Mouse (Mus musculus) midbrain, embryonic 15.5 days (tissue): ENCODE data around the gene Mylk2. TPM values are rescaled to one million over a fixed set of nuclear protein-coding genes. Genes with fewer than 3 reads are reported as not detected.
A peak's percentile ranks its signal among the peaks of the same experiment; 100 is the strongest.

Experiments
- ATAC-seq: fragments of 200-750 bp; cut with Nextera tagmentation; replicated peaks from 2 replicates; pipeline ENCODE4 v1.8.0; 2017; ENCODE audit warnings: moderate TSS enrichment
- H3K27ac ChIP-seq: fragments of 300-500 bp; sonication (generic); 2 replicates; pipeline ENCODE4 v1.5.1; 2015; ENCODE audit warnings: mild to moderate bottlenecking, inconsistent platforms
- H3K27me3 ChIP-seq: fragments of 300-500 bp; sonication (generic); replicated peaks from 2 replicates; pipeline ENCODE4 v1.6.1; 2015; ENCODE audit warnings: inconsistent platforms
- H3K36me3 ChIP-seq: fragments of 300-500 bp; sonication (generic); replicated peaks from 2 replicates; pipeline ENCODE4 v1.6.1; 2015; ENCODE audit warnings: inconsistent platforms
- H3K4me1 ChIP-seq: fragments of 300-500 bp; sonication (generic); 2 replicates; pipeline ENCODE4 v1.6.1; 2015; ENCODE audit warnings: inconsistent platforms
- H3K4me2 ChIP-seq: fragments of 300-500 bp; sonication (generic); 2 replicates; pipeline ENCODE4 v1.6.1; 2015; ENCODE audit warnings: inconsistent platforms, mild to moderate bottlenecking, moderate library complexity
- H3K4me3 ChIP-seq: fragments of 300-500 bp; sonication (generic); 2 replicates; pipeline ENCODE4 v1.5.1; 2015; ENCODE audit warnings: mild to moderate bottlenecking, inconsistent platforms
- H3K9ac ChIP-seq: fragments of 300-500 bp; sonication (generic); 2 replicates; pipeline ENCODE4 v1.6.1; 2015; ENCODE audit warnings: mild to moderate bottlenecking, inconsistent platforms
- H3K9me3 ChIP-seq: fragments of 300-500 bp; sonication (generic); 2 replicates; pipeline ENCODE4 v1.6.1; 2016; ENCODE audit warnings: inconsistent platforms
- WGBS: fragments of 180-500 bp; shearing (Covaris S2); methylation state at CpG from one replicate; pipeline ENCODE4 v1.1.7; 2015; ENCODE audit warnings: mixed read lengths; 5-methylcytosine and 5-hydroxymethylcytosine counted together
- polyA plus RNA-seq: library from polyadenylated mRNA; unstranded; fragments of >200 nt; fragmentation: Nextera tagmentation; extraction: Ambion mirVana; gene quantifications from 2 replicates; pipeline ENCODE4 v1.2.1, GENCODE M21; 2015

The Mylk2 gene
- polyA plus RNA-seq, 1 experiment from 2014 or later: not detected

DNA sequence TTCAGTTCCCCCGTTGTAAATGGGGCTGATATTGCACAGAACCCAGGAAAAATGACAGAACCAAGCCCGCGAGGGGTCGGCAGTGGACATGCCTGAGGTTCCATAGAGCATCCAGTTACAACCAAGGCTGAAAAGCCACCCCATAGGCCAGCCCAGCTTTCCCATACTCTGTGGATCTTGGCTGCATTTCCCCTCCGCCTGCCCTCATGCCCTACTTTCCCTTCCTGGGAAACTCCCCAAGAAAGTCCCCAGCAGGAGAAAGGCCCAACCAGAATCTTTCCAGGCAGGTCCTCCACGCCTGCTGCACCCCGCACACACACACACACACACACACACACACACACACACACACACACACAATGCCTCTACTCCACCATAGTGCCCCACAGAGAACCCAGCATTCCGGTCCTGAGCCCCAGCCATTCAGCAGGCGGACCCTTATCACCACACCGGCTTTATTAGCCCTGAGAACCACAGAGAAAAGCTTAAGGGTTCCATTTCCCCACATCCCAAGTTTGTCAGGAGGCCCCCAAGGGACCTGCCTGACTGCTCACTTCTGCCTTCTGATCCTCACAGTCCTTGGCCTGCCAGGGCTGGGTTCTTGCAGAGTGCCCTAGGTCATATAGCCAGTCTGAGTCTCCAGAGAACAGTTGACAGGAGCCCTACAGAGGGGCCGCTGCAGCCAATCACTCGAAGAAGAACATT lies 20.5 kb downstream of the Mylk2 start:
- Histone ChIP-seq H3K9ac (no peak overlapping the region), H3K9me3 (no peaks in the 10 kb centered on the region), H3K4me3 (no peak overlapping the region), H3K36me3 (no peaks in the 10 kb centered on the region), H3K4me2 (no peak overlapping the region), H3K27ac (no peak overlapping the region), H3K27me3 (0 out of 2 replicates have a peak, but pooled peaks cover 1% of the 10 kb centered on the region), H3K4me1 (no peaks in the 10 kb centered on the region)
- WGBS: 77% methylated on average over 12 of the region's 12 CpGs
- ATAC-seq: no peak

DNA sequence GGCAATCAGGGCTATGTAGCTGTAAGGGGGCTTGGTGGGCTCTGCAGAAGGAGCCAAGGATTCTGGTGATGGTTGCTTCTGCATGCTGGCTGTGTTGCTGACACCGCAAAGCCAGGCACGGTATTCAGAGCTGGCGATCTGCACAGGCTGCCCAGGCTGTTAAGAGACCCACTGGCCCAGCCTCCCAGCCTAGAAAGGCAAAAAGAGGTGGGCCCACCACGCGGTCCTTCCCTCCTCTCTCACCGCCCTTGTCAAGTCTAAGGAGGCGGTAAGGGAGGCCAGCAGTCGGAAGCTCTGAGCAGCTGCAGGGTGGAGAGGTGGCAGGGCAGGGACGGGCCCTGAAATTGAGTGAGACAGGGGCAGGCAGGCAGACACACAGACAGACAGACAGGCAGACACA lies 21.9 kb downstream of the Mylk2 start, which contains the start of gene Foxs1:
Gene Foxs1, minus strand, starts transcription at position 161 of the 400 bp plus-strand sequence.
- Histone ChIP-seq H3K27ac (no peak within 1 kb of the TSS), H3K9me3 (no peaks in the 10 kb centered on the region), H3K4me2 (no peak within 1 kb of the TSS), H3K4me1 (no peaks in the 10 kb centered on the region), H3K4me3 (no peak within 1 kb of the TSS), H3K9ac (no peak within 1 kb of the TSS), H3K27me3 (0 out of 2 replicates have a peak, but pooled peaks cover 3% of the 10 kb centered on the region), H3K36me3 (no peaks in the 10 kb centered on the region)
- WGBS: 37% methylated on average over 9 of the region's 9 CpGs
- no peak for ATAC-seq

DNA sequence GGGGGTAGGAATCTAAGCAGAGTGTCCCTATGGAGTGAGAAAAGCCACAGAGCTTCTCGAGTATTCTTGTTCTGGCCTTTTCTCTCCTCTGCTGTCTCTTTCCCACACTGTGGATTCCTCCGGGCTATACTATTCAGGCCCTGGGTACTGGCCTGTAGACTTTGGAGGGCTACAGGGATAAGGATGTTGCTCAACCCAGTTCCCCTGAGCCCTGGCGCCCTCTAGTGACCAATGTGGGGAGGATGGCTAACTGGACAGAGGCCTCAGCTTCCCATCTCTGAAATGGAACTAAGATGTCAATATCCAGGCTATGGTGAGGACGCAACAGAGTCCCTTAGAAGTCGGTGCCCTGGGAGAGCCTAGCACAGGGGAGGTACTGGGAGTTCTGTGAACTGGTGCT lies 22.5 kb downstream of the Mylk2 start:
- Histone ChIP-seq H3K27me3 (0 out of 2 replicates have a peak, but pooled peaks cover 3% of the 10 kb centered on the region), H3K36me3 (no peaks in the 10 kb centered on the region), H3K9me3 (no peaks in the 10 kb centered on the region), H3K9ac (no peak overlapping the region), H3K4me1 (no peaks in the 10 kb centered on the region), H3K27ac (no peak overlapping the region), H3K4me3 (no peak overlapping the region), H3K4me2 (no peak overlapping the region)
- WGBS: 34% methylated on average over 5 of the region's 5 CpGs
- no peak for ATAC-seq

DNA sequence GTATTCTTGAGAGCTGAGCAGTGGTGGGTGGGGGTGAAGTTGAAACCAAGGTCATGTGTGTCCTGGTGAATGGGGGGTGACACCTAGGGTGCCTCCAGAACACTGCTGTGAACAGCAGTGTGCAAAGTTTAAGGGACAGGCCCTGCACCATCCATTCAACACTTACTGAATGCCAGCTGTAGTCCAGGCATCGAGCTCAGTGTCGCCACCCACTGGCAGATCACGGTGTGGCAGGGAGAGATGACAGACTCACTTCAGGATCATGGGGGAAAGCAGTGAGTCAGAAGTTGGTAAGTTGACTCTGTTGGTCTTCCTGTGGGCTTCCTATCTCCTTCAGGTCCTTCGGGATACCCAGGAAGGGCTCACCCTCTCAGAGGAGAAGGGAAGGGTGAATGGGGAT lies 28.7 kb downstream of the Mylk2 start:
- Histone ChIP-seq H3K9ac (no peak overlapping the region), H3K9me3 (no peaks in the 10 kb centered on the region), H3K4me2 (no peak overlapping the region), H3K36me3 (no peaks in the 10 kb centered on the region), H3K4me3 (no peak overlapping the region), H3K27ac (no peak overlapping the region), H3K4me1 (peaks cover 14% of the 10 kb centered on the region), H3K27me3 (peaks cover 43% of the 10 kb centered on the region)
- 15% methylated on average over 4 of the region's 4 CpGs for whole genome bisulfite sequencing
- no peak for ATAC-seq

DNA sequence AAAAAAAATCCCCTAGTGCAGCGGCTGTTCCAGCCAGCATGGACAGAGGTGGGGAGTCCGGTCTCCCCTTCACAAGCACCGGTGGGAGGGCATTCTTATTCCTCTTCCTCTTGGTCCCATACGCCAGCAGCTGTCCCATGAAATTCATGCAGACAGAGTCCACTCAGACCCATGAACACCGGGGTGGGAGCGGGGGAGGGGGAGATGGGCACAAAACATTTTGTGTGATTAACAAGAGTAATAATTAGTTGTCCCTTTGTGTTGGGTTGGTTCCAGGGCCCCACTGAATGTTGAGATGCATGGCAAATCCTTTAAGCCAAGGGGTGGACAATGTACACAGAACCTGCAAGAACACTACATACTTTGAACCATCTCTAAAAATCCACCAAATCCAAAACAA lies 30.0 kb downstream of the Mylk2 start:
- peaks cover 55% of the 10 kb centered on the region for H3K27me3 ChIP-seq
- no peak overlapping the region for H3K4me2 ChIP-seq
- no peaks in the 10 kb centered on the region for H3K9me3 ChIP-seq
- no peak overlapping the region for H3K27ac ChIP-seq
- H3K4me3 ChIP-seq: no peak overlapping the region
- no peak for ATAC-seq
- H3K9ac ChIP-seq: no peak overlapping the region
- H3K36me3 ChIP-seq: no peaks in the 10 kb centered on the region
- H3K4me1 ChIP-seq: peaks cover 14% of the 10 kb centered on the region
- WGBS: 75% methylated on average over 6 of the region's 6 CpGs

DNA sequence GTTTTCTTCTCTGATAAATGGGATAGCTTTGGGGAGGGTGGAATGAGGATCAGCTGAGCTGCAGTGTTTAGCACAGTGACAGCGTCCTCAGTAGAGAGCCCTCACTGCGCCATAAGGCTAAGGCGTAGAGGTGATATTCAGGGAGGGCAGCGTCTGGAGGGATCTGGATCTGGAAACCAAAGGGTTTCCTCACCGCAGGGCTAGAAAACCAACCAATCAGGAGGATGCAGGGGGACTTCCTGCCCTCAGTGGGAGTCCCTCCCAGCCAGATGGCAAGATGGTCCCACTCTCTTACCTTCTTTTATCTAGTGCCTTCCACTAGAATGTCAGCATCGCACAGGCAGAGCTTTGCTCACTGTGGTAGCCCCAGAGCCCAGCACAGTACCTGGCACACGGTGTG lies 30.6 kb downstream of the Mylk2 start:
- H3K4me2 ChIP-seq: no peak overlapping the region
- peaks cover 52% of the 10 kb centered on the region for H3K27me3 ChIP-seq
- WGBS: 33% methylated on average over 7 of the region's 7 CpGs
- no peaks in the 10 kb centered on the region for H3K36me3 ChIP-seq
- H3K9me3 ChIP-seq: no peaks in the 10 kb centered on the region
- 0 out of 2 replicates have a peak, but pooled peaks have one; percentile 8 for ATAC-seq
- H3K27ac ChIP-seq: no peak overlapping the region
- H3K4me3 ChIP-seq: no peak overlapping the region
- peaks cover 14% of the 10 kb centered on the region for H3K4me1 ChIP-seq
- no peak overlapping the region for H3K9ac ChIP-seq

DNA sequence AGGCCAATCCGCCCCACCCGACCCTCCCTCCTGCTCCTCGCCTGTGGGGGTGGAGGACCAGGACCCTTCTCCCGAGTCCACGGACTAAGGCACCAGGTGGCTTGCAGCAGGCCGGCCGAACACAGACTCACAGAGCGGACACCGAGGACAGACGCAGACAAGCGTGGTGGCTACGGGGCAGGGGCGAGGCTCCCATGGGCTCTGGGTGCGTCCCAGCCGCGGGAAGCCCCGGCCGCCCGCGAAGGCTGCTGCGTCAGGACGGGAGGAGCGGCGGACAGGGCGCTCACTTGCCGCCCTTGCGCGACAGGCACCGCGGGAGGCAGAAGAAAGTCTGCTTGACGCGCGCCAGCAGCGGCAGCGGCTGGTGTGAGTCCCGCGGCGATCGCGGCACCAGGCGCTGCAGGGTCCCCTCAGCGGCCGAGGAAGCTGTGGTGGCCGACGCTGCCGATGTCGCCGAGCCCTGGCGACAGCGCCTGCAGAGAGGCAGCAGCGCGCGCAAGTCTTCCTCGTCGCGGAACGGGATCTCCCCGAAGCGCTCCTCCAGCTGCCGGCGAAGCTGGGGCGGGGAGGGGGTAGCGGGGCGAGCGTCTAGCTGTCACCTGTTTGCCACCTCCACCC lies 31.9 kb downstream of the Mylk2 start:
- ATAC-seq: peak; percentile 32; the same call in 1 of the 2 replicates
- peaks cover 52% of the 10 kb centered on the region for H3K27me3 ChIP-seq

DNA sequence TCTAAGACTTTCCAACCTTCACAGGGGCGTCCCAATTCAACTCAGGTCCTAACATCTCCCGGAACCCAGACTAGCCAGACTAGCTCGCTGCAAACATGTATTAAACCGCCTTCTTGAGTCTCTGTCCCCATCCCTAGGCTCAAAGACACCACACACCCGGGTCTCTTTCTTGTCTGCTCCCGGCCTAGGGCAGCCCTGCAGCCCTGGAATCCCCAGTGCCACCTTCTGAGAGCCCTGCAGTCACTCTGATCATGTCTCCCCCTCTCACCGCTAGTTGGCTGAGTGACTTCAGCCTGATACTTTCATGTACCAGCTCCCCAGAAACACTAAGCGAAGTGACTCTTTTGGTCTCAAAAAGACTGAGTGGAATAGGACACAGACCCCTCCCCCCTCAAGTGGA lies 32.4 kb downstream of the Mylk2 start:
- 4% methylated on average over 8 of the region's 8 CpGs for WGBS
- H3K36me3 ChIP-seq: no peaks in the 10 kb centered on the region
- no peak overlapping the region for H3K27ac ChIP-seq
- 0 out of 2 replicates have a peak overlapping the region, but pooled peaks have one; percentile 43 for H3K9ac ChIP-seq
- peak; percentile 37; the same call in 1 of the 2 replicates for ATAC-seq
- peaks cover 52% of the 10 kb centered on the region for H3K27me3 ChIP-seq
- H3K9me3 ChIP-seq: no peaks in the 10 kb centered on the region
- H3K4me3 ChIP-seq: peak overlapping the region; percentile 47
- peak overlapping the region; percentile 97 for H3K4me2 ChIP-seq
- peaks cover 14% of the 10 kb centered on the region for H3K4me1 ChIP-seq

More for the DNA sequence above, 31.9 kb downstream of the Mylk2 start:
- Histone ChIP-seq H3K4me2 (peak overlapping the region; percentile 97), H3K36me3 (no peaks in the 10 kb centered on the region), H3K9ac (peak overlapping the region; percentile 43), H3K9me3 (no peaks in the 10 kb centered on the region), H3K4me3 (peak overlapping the region; percentile 47), H3K4me1 (peaks cover 14% of the 10 kb centered on the region), H3K27ac (no peak overlapping the region)
- 1% methylated on average over 64 of the region's 65 CpGs for WGBS

DNA sequence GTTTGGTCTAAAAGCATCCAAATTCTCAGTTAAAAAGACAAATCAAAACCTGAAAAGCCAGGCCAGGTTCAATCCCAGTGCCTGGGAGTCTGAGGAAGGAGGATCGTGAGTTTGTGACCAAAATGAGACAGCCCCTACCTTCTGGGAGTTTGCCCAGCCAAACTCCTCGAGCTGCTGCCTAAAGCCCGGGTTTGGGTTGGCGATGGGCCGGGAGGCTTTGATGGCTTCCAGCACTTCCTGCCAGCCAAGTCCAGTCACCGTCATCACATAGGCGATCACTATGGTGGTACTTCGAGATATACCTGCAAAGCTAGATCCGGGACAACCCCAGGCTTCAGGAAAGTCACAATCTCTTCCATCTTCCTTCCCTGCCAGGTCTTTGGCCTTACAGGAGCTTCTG lies 32.9 kb downstream of the Mylk2 start:
- no peak overlapping the region for H3K9ac ChIP-seq
- no peak overlapping the region for H3K4me3 ChIP-seq
- H3K9me3 ChIP-seq: no peaks in the 10 kb centered on the region
- 59% methylated on average over 9 of the region's 9 CpGs for WGBS
- H3K36me3 ChIP-seq: no peaks in the 10 kb centered on the region
- ATAC-seq: no peak
- no peak overlapping the region for H3K27ac ChIP-seq
- H3K4me2 ChIP-seq: no peak overlapping the region
- peaks cover 14% of the 10 kb centered on the region for H3K4me1 ChIP-seq
- H3K27me3 ChIP-seq: peaks cover 52% of the 10 kb centered on the region

DNA sequence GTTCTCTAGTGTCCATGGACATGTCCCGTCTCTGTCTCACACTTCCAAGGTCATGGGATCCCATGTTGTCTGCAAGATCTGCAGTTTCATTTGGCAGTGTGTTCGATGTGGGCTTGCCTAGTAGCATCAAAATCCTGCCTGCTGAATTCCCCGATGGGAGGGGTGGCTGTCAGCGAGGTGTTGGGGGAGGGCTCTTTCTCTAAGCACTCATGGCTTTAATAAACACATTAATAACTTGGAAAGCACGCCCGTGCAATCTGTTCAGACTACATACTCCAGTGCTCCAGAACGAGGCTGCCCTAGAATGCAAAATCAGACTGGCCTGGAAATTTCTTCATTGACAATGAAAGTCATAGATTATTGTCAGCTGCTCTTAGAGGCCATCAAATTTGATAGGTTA lies 35.9 kb downstream of the Mylk2 start:
- ATAC-seq: no peak
- no peak overlapping the region for H3K4me2 ChIP-seq

DNA sequence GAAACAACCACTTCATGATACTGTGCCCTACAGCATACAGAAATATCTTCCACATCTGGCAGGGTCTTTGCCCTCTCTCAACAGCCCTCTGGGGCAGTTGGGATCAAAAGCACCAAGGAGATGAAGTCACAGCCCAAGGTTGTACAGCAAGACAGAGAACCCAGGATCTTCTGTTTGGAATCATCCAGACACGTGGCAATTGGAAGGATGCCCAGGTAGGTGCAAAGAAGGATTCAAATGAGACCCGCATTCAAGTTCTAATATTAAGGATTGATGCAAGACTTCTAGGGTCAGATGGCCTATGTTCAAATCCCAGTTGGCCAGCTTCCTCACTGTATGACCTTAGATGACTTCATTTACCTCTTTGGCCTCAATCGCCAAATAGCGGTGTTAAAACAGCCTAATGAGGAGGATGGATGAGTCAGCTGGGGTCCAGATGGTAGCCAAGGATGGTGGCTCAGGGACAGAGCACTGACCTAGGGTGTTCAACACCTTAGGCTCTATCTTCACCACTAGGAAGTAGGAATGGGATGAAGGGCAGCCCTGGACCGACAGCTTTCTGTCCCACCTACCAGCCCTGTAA lies 37.4 kb downstream of the Mylk2 start:
- no peak overlapping the region for H3K4me2 ChIP-seq
- H3K9me3 ChIP-seq: no peaks in the 10 kb centered on the region
- no peak overlapping the region for H3K27ac ChIP-seq
- no peak overlapping the region for H3K9ac ChIP-seq
- 88% methylated on average over 5 of the region's 5 CpGs for WGBS
- no peak overlapping the region for H3K4me3 ChIP-seq
- peaks cover 25% of the 10 kb centered on the region for H3K27me3 ChIP-seq
- ATAC-seq: no peak
- peaks cover 23% of the 10 kb centered on the region for H3K4me1 ChIP-seq
- no peaks in the 10 kb centered on the region for H3K36me3 ChIP-seq

More for the DNA sequence above, 35.9 kb downstream of the Mylk2 start:
- H3K4me3 ChIP-seq: no peak overlapping the region
- no peak overlapping the region for H3K27ac ChIP-seq
- no peaks in the 10 kb centered on the region for H3K9me3 ChIP-seq
- H3K9ac ChIP-seq: no peak overlapping the region
- WGBS: 58% methylated on average over 7 of the region's 7 CpGs
- peaks cover 26% of the 10 kb centered on the region for H3K4me1 ChIP-seq
- H3K36me3 ChIP-seq: no peaks in the 10 kb centered on the region
- peaks cover 39% of the 10 kb centered on the region for H3K27me3 ChIP-seq

DNA sequence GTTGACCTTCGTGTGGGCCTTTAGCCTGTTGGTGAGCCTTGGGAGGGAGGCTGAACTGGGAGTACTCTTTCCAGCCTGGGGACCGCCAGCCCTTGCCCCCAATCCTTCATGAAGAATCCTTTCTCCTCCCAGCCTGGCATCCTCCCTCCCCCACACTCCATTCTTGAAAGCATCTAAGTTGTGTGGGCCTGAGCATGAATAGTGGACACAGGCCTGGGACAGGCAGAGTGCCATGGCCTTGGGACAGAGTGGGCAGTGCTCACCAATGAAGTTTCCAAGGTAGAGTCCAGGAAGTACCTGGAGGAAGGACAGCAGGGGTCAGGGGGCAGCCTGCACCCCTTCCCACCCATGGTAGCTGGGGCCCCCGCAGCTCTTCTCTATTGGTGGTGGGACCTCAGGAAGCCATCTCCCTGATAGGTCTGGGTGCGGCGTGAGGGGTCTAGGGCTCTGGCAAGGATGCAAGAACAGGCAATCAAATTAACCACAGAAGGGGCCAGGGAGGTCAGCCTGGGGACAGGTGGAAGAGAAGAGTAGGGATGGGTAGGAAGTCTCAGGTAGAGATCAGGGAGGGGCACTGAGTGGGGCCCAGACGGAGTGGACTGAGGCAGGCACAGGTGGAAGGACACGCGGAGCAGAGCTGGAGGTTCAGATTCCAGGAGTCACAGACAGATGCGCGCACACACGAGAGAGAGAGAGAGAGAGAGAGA lies 39.4 kb downstream of the Mylk2 start:
- Histone ChIP-seq H3K27me3 (peaks cover 5% of the 10 kb centered on the region; the same call in 1 of the 2 replicates), H3K4me3 (peak overlapping the region; percentile 82), H3K4me2 (peak overlapping the region; percentile 92), H3K36me3 (no peaks in the 10 kb centered on the region), H3K9ac (peak overlapping the region; percentile 74), H3K27ac (no peak overlapping the region), H3K9me3 (no peaks in the 10 kb centered on the region), H3K4me1 (peaks cover 20% of the 10 kb centered on the region)
- WGBS: 35% methylated on average over 11 of the region's 11 CpGs
- ATAC-seq: peak; percentile 51
